Mouse (Mus musculus): ENCODE data around the gene Prrxl1.

The Prrxl1 gene

GRCm38 (mm10) chr14:32599290-32600041, at the start of gene Prrxl1:
TSS of gene Prrxl1 (plus strand) at chr14:32599407.
- DNase-seq: no peak

- no peak for DNase-seq
These were observed 47.4 kb upstream of the Prrxl1 start for GRCm38 (mm10) chr14:32551854-32552253.

- DNase-seq: no peak
These were observed 45.9 kb upstream of the Prrxl1 start for GRCm38 (mm10) chr14:32553198-32553903.

- DNase-seq: no peak
These were observed 44.2 kb upstream of the Prrxl1 start for GRCm38 (mm10) chr14:32554860-32555526.

- DNase-seq: no peak
These were observed 37.8 kb upstream of the Prrxl1 start for GRCm38 (mm10) chr14:32561428-32561827.

GRCm38 (mm10) chr14:32563661-32564060, 35.5 kb upstream of the Prrxl1 start:
- no peak for DNase-seq

GRCm38 (mm10) chr14:32572519-32572918, 26.7 kb upstream of the Prrxl1 start:
- DNase-seq: no peak

GRCm38 (mm10) chr14:32578420-32578819, 20.8 kb upstream of the Prrxl1 start:
- peak in 1 of 2 experiments; percentile 41 for DNase-seq

- no peak for DNase-seq
These were observed 15.5 kb upstream of the Prrxl1 start for GRCm38 (mm10) chr14:32583696-32584095.

- peak; percentile 58 to 85 for DNase-seq
These were observed 12.0 kb upstream of the Prrxl1 start for GRCm38 (mm10) chr14:32587013-32587784.

- no peak for DNase-seq
These were observed 8.8 kb upstream of the Prrxl1 start for GRCm38 (mm10) chr14:32590377-32590776.

GRCm38 (mm10) chr14:32597232-32598231, 1.7 kb upstream of the Prrxl1 start:
- peak; percentile 73 to 76 for DNase-seq

GRCm38 (mm10) chr14:32598437-32599219, 579 bp upstream of the Prrxl1 start:
- DNase-seq: no peak

- no peak for DNase-seq
These were observed 903 bp downstream of the Prrxl1 start for GRCm38 (mm10) chr14:32600110-32600509.

- DNase-seq: no peak
These were observed 6.3 kb downstream of the Prrxl1 start for GRCm38 (mm10) chr14:32605508-32605907.

- DNase-seq: no peak
These were observed 7.1 kb downstream of the Prrxl1 start for GRCm38 (mm10) chr14:32606316-32606715.

- peak in 1 of 2 experiments; percentile 36 for DNase-seq
These were observed 10.2 kb downstream of the Prrxl1 start for GRCm38 (mm10) chr14:32609392-32609791.

- DNase-seq: no peak
These were observed 18.0 kb downstream of the Prrxl1 start for GRCm38 (mm10) chr14:32617253-32617652.

- DNase-seq: no peak
These were observed 25.0 kb downstream of the Prrxl1 start for GRCm38 (mm10) chr14:32624245-32624644.

- no peak for DNase-seq
These were observed 25.6 kb downstream of the Prrxl1 start for GRCm38 (mm10) chr14:32624811-32625210.

GRCm38 (mm10) chr14:32627271-32627670, 28.1 kb downstream of the Prrxl1 start:
- no peak for DNase-seq

Data from kidney, postnatal 25 days (tissue).